ENCODE assay signal across 8 mouse cellular contexts in the genomic region with DNA sequence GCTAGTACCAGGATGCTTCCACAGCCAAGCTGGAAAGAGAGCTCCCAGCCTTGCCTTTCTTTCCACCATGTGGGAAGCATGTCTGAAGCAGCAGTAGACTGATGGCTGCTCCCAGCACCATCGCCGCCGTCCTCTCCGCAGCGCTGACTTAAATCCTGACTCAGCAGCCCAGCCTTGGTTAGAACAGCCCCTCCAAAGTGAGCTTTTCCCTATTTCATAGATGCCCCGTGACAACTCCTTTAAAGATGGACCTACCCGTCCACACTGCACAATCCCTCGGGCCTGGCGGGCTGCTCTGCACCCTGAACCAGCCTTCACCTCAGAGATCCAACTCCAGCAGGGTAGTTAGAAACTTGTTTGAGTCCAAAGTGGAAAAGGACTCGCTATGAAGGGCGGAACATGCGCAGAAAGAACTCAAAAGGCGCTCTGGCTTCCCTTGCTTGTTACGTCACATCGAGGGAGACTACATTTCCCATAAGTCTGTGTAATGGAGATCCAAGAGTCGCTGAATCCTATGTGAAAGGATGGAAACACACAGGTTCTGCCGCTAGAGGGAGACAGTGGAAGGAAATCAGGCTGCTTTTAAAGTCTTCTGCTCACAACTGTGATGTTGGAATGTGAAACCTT. TPM values are rescaled to one million over a fixed set of nuclear protein-coding genes. Genes with fewer than 3 reads are reported as not detected.
A peak's percentile ranks its signal among the peaks of the same experiment; 100 is the strongest.
DNase-seq lines count a peak whose midpoint lies in the region; ATAC-seq and TF ChIP-seq lines count a peak whose summit lies in the region.

Gm28557 (minus strand) TSS at position 411 of the 627 bp plus-strand sequence.

- peaks cover 26% of the 10 kb centered on the region for H3K4me1 ChIP-seq in E14TG2a.4 (replicated peaks; ENCODE audit: low read depth, low read length)
- no peaks in the 10 kb centered on the region; the same call in 1 of the 2 replicates for H3K4me1 ChIP-seq in forebrain, embryonic 11.5 days (replicated peaks; ENCODE audit: control insufficient read depth, insufficient read depth, low read length)
- H3K4me1 ChIP-seq in heart, embryonic 16.5 days (ENCODE audit: control insufficient read depth, insufficient read depth, low read length), result peaks cover 6% of the 10 kb centered on the region
- H3K4me1 ChIP-seq in liver, embryonic 15.5 days (replicated peaks), result peaks cover 17% of the 10 kb centered on the region
- peaks cover 3% of the 10 kb centered on the region for H3K4me1 ChIP-seq in neural tube, embryonic 12.5 days

- H3K9ac ChIP-seq in forebrain, embryonic 11.5 days (ENCODE audit: low read length), result peak within 1 kb of the TSS; percentile 75
- peak within 1 kb of the TSS; percentile 92 for H3K9ac ChIP-seq in heart, embryonic 16.5 days (ENCODE audit: low read length)
- H3K9ac ChIP-seq in liver, embryonic 15.5 days, result peak within 1 kb of the TSS; percentile 73
- peak within 1 kb of the TSS; percentile 53 for H3K9ac ChIP-seq in neural tube, embryonic 12.5 days

- H3K36me3 ChIP-seq in E14TG2a.4 (ENCODE audit: insufficient read depth, low read length), result peaks cover 10% of the 10 kb centered on the region
- no peaks in the 10 kb centered on the region for H3K36me3 ChIP-seq in forebrain, embryonic 11.5 days (ENCODE audit: control insufficient read depth, insufficient read depth, low read length)
- H3K36me3 ChIP-seq in heart, embryonic 16.5 days (ENCODE audit: control insufficient read depth, insufficient read depth), result peaks cover 8% of the 10 kb centered on the region
- H3K36me3 ChIP-seq in liver, embryonic 15.5 days (replicated peaks), result peaks cover 11% of the 10 kb centered on the region
- H3K36me3 ChIP-seq in neural tube, embryonic 12.5 days, result peaks cover 6% of the 10 kb centered on the region; the same call in 1 of the 2 replicates

- H3K27ac ChIP-seq in forebrain, embryonic 11.5 days (ENCODE audit: low read depth, low read length), result no peak within 1 kb of the TSS
- peak within 1 kb of the TSS; percentile 97 for H3K27ac ChIP-seq in heart, embryonic 16.5 days (ENCODE audit: low read length)
- peak within 1 kb of the TSS; percentile 88 for H3K27ac ChIP-seq in liver, embryonic 15.5 days (replicated peaks)
- no peak within 1 kb of the TSS for H3K27ac ChIP-seq in neural tube, embryonic 12.5 days

- peak within 1 kb of the TSS; percentile 80 for H3K4me2 ChIP-seq in forebrain, embryonic 11.5 days (ENCODE audit: low read depth, low read length, severe bottlenecking)
- peak within 1 kb of the TSS; percentile 88 for H3K4me2 ChIP-seq in heart, embryonic 16.5 days (ENCODE audit: low read depth, low read length)
- peak within 1 kb of the TSS; percentile 74 for H3K4me2 ChIP-seq in liver, embryonic 15.5 days
- peak within 1 kb of the TSS; percentile 77 for H3K4me2 ChIP-seq in neural tube, embryonic 12.5 days (replicated peaks)

- DNase-seq in c-Kit-positive CD71-positive TER-119-negative erythroid progenitor cells, embryonic 14.5 days (ENCODE audit: low read depth), result peak; percentile 97
- peak; percentile 88 for DNase-seq in forebrain, embryonic 11.5 days (ENCODE audit: low spot score)
- DNase-seq in kidney, postnatal 36 days, result peak; percentile 94 to 98
- DNase-seq in telencephalon, adult 2 months (ENCODE audit: low read depth, low spot score), result peak; percentile 98

- TF ChIP-seq CTCF in E14TG2a.4 (conservative IDR thresholded peaks at IDR 0.05; ENCODE audit: low read length), result peak; percentile 79

- peak within 1 kb of the TSS; percentile 88 for H3K4me3 ChIP-seq in E14TG2a.4 (replicated peaks; ENCODE audit: low read length)
- H3K4me3 ChIP-seq in forebrain, embryonic 11.5 days (ENCODE audit: low read depth, low read length), result peak within 1 kb of the TSS; percentile 44
- H3K4me3 ChIP-seq in heart, embryonic 16.5 days (ENCODE audit: low read length), result peak within 1 kb of the TSS; percentile 92
- H3K4me3 ChIP-seq in liver, embryonic 15.5 days (replicated peaks), result peak within 1 kb of the TSS; percentile 71
- peak within 1 kb of the TSS; percentile 54 for H3K4me3 ChIP-seq in neural tube, embryonic 12.5 days

- under 1% methylated on average over 17 of the region's 17 CpGs for WGBS in forebrain, embryonic 11.5 days
- WGBS in heart, embryonic 16.5 days, result 1% methylated on average over 17 of the region's 17 CpGs
- WGBS in liver, embryonic 15.5 days (ENCODE audit: insufficient replicate concordance), result under 1% methylated on average over 17 of the region's 17 CpGs
- WGBS in neural tube, embryonic 12.5 days, result under 1% methylated on average over 17 of the region's 17 CpGs

- no peaks in the 10 kb centered on the region for H3K27me3 ChIP-seq in E14TG2a.4 (ENCODE audit: insufficient read depth, low read length)
- H3K27me3 ChIP-seq in forebrain, embryonic 11.5 days (ENCODE audit: control insufficient read depth, insufficient read depth, low read length), result no peaks in the 10 kb centered on the region
- H3K27me3 ChIP-seq in heart, embryonic 16.5 days (ENCODE audit: control insufficient read depth, insufficient read depth, low read length), result no peaks in the 10 kb centered on the region
- no peaks in the 10 kb centered on the region for H3K27me3 ChIP-seq in liver, embryonic 15.5 days
- H3K27me3 ChIP-seq in neural tube, embryonic 12.5 days (replicated peaks), result no peaks in the 10 kb centered on the region

- no peaks in the 10 kb centered on the region for H3K9me3 ChIP-seq in E14TG2a.4 (ENCODE audit: low read length)
- no peaks in the 10 kb centered on the region for H3K9me3 ChIP-seq in forebrain, embryonic 11.5 days (ENCODE audit: control insufficient read depth, low read length)
- no peaks in the 10 kb centered on the region; the same call in 1 of the 2 replicates for H3K9me3 ChIP-seq in heart, embryonic 16.5 days (replicated peaks; ENCODE audit: control insufficient read depth, low read length)
- no peaks in the 10 kb centered on the region for H3K9me3 ChIP-seq in liver, embryonic 15.5 days (replicated peaks)
- H3K9me3 ChIP-seq in neural tube, embryonic 12.5 days, result no peaks in the 10 kb centered on the region

- peak; percentile 98 for ATAC-seq in forebrain, embryonic 11.5 days (replicated peaks; ENCODE audit: low FRiP score)
- ATAC-seq in heart, embryonic 16.5 days (replicated peaks; ENCODE audit: extremely low read depth, insufficient read depth, low FRiP score), result peak; percentile 98
- ATAC-seq in liver, embryonic 15.5 days (ENCODE audit: insufficient read depth), result peak; percentile 96
- peak; percentile 98 for ATAC-seq in neural tube, embryonic 12.5 days (ENCODE audit: low FRiP score, low read depth)

RNA-seq across cellular contexts. Expression of gene Gm28557, which starts in this region (rescaled TPM):
- polyA plus RNA-seq in forebrain, embryonic 11.5 days (2014; fragmentation: Nextera tagmentation; extraction: Ambion mirVana), result 2.9 and 4.0 TPM in 2 replicates
- polyA plus RNA-seq in heart, embryonic 16.5 days (2015; fragmentation: Nextera tagmentation; extraction: Ambion mirVana), result 1.6 and 1.8 TPM in 2 replicates
- 1.2 and 1.6 TPM in 2 replicates for polyA plus RNA-seq in liver, embryonic 15.5 days (2015; fragmentation: Nextera tagmentation; extraction: Ambion mirVana)
- polyA plus RNA-seq in neural tube, embryonic 12.5 days (2016; fragmentation: Nextera tagmentation; extraction: Ambion mirVana), result 1.3 and 1.6 TPM in 2 replicates

Comparison
In these comparisons a context has a peak if more than half of its experiments do, and no peak if none do; other contexts are left out.
1. H3K27ac ChIP-seq: peak in heart, embryonic 16.5 days (single experiment) and liver, embryonic 15.5 days (single experiment); none in forebrain, embryonic 11.5 days (single experiment) and neural tube, embryonic 12.5 days (single experiment).
2. Peak in every context shown above with its lines, with median percentiles within 50 percentile points of each other: H3K4me3 ChIP-seq, DNase-seq, ATAC-seq, H3K4me2 ChIP-seq and H3K9ac ChIP-seq.